Mouse (Mus musculus) hindbrain, postnatal 0 days (tissue): ENCODE measurements around the gene Adcy9. TPM values are rescaled to one million over a fixed set of nuclear protein-coding genes. Genes with fewer than 3 reads are reported as not detected.

Source experiments
- ATAC-seq: fragments of 200-750 bp; cut with Nextera tagmentation; 2 replicates; pipeline ENCODE4 v1.8.0; 2017; ENCODE audit warnings: mild to moderate bottlenecking, moderate TSS enrichment, moderate library complexity
- DNase-seq: peaks from one replicate; pipeline ENCODE4 v3.0.0-alpha.2; 2015; ENCODE audit warnings: low spot score
- H3K27ac ChIP-seq: fragments of 300-500 bp; sonication (generic); 2 replicates; pipeline ENCODE4 v1.5.1; 2014; ENCODE audit warnings: mild to moderate bottlenecking
- H3K27me3 ChIP-seq: fragments of 300-500 bp; sonication (generic); 2 replicates; pipeline ENCODE4 v1.6.1; 2014; ENCODE audit warnings: low read length, mixed read lengths; ENCODE audit not compliant: insufficient read depth
- H3K36me3 ChIP-seq: fragments of 300-500 bp; sonication (generic); 2 replicates; pipeline ENCODE4 v1.6.1; 2014; ENCODE audit warnings: low read length, mixed read lengths; ENCODE audit not compliant: insufficient read depth
- H3K4me1 ChIP-seq: fragments of 300-500 bp; sonication (generic); 2 replicates; pipeline ENCODE4 v1.6.1; 2014; ENCODE audit warnings: antibody characterized with exemption, low read length, mixed read lengths; ENCODE audit not compliant: insufficient read depth
- H3K4me2 ChIP-seq: fragments of 300-500 bp; sonication (generic); 2 replicates; pipeline ENCODE4 v1.6.1; 2014; ENCODE audit warnings: low read depth, mild to moderate bottlenecking, low read length, moderate library complexity, mixed read lengths
- H3K4me3 ChIP-seq: fragments of 300-500 bp; sonication (generic); 2 replicates; pipeline ENCODE4 v1.5.1; 2014; ENCODE audit warnings: low read length
- H3K9ac ChIP-seq: fragments of 300-500 bp; sonication (generic); replicated peaks from 2 replicates; pipeline ENCODE4 v1.6.1; 2014; ENCODE audit warnings: mild to moderate bottlenecking, low read length, moderate library complexity, mixed read lengths
- H3K9me3 ChIP-seq: fragments of 300-500 bp; sonication (generic); 2 replicates; pipeline ENCODE4 v1.6.1; 2016; ENCODE audit warnings: low read length, mixed read lengths
- CTCF ChIP-seq: IDR thresholded peaks from 2 replicates; pipeline ENCODE4 v1.5.1; 2016; ENCODE audit warnings: antibody characterized with exemption, control low read depth, low read depth
- WGBS: fragments of 180-500 bp; shearing (Covaris S2); extraction: QIAGEN DNeasy Blood & Tissue Kit; methylation state at CpG from one replicate; pipeline ENCODE4 v1.1.7; 2014; 5-methylcytosine and 5-hydroxymethylcytosine counted together
- polyA plus RNA-seq: library from polyadenylated mRNA; unstranded; fragments of >200 nt; fragmentation: Nextera tagmentation; extraction: Ambion mirVana; gene quantifications from 2 replicates; pipeline ENCODE4 v1.2.1, GENCODE M21; 2015
- total RNA-seq: library from RNA; depleted of rRNA; stranded (reverse); fragments of >200 nt; gene quantifications from 2 replicates; pipeline ENCODE4 v1.2.3, GENCODE M21; 2014

Gene Adcy9
- total and polyA plus RNA-seq, 2 experiments from 2014 or later, result 4.3 to 31.6 TPM

DNA sequence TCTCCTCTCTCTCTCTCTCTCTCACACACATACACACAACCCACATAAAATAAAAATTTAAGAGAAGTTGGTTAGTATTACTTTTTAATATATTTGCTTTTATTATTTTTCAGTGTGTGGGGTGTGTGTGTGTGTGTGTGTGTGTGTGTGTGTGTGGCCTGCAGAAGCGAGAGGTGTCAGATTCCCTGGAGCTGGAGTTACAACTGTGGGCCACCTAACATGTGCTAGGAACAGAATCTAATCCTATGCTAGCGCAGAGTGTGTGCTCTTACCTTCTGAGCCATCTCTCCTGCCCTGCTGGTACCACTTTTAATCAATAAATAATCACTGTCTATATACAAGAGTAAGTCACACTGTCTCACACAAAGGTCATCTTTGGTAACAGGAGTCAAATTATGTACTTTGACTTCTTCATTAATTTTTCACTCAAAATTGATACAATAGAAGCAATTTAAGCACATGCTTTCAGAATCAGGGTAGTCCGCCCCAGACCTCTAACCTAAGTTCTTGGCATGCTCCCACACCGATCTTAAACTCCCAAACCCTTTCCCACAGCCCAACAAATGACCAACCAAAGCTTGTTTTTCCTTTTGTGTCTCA is 25.2 kb downstream of the Adcy9 start:
- no peak for DNase-seq
- no peaks in the 10 kb centered on the region for H3K4me1 ChIP-seq
- no peaks in the 10 kb centered on the region for H3K27me3 ChIP-seq
- no peak overlapping the region for H3K9ac ChIP-seq
- no peaks in the 10 kb centered on the region for H3K36me3 ChIP-seq
- H3K4me3 ChIP-seq, result no peak overlapping the region
- ATAC-seq, result no peak
- H3K9me3 ChIP-seq, result no peaks in the 10 kb centered on the region
- H3K4me2 ChIP-seq, result no peak overlapping the region
- TF ChIP-seq CTCF, result no peak
- H3K27ac ChIP-seq, result no peak overlapping the region
- WGBS, result 83% methylated on average over 4 of the region's 4 CpGs

DNA sequence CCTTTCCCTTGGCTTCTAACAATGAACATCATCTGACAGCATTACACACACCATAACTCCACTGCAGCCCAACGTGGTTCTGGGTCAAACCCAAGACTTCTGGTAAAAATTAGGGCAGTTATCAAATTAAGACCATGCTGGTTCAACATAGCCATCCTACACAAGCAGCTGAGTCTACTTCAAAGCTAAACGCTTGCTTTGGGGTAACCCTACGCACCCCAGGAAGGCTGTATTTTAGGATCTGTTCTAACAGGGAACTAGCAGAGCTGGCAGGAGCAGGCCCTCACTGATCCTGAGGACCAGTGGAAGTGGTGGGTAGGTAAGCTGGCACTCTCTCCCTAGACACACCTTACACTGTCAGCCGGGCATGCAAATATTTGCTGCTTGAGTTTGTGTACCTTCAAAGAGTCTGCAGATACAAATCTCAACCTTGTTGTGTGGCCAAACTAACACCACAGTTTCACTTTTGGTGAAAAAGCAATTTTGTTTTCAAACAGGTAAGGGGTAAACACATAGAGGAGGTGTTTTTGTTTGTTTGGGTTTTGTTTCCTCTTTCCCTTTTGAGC is 36.7 kb downstream of the Adcy9 start:
- ATAC-seq (no peak), DNase-seq (no peak)
- Histone ChIP-seq H3K4me1 (peaks cover 3% of the 10 kb centered on the region; the same call in 1 of the 2 replicates), H3K27me3 (no peaks in the 10 kb centered on the region), H3K4me3 (no peak overlapping the region), H3K9me3 (no peaks in the 10 kb centered on the region), H3K9ac (no peak overlapping the region), H3K36me3 (no peaks in the 10 kb centered on the region), H3K27ac (no peak overlapping the region), H3K4me2 (no peak overlapping the region)
- WGBS, result 74% methylated on average over 4 of the region's 4 CpGs
- no peak for TF ChIP-seq CTCF

DNA sequence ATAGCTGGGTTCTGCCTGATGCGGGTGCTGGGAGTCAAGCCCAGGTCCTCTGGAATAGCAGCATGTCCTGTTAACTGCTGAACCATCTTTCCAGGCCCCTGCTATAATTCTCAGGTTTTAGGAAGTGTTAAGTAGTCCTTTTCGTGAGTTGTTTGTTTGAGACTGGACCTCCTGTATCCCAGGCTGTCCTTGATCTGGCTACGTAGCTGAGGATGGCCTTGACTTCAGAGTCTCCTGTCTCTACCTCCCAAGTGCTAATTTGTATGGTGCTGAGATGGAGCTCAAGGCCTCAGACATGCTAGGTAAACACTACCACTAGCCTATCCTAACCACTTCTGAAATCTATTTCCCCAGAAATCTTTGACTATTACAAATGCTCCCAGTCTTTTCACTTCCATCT is 37.9 kb downstream of the Adcy9 start:
- Histone ChIP-seq H3K27ac (no peak overlapping the region), H3K9me3 (no peaks in the 10 kb centered on the region), H3K9ac (no peak overlapping the region), H3K27me3 (no peaks in the 10 kb centered on the region), H3K4me3 (no peak overlapping the region), H3K4me1 (peaks cover 3% of the 10 kb centered on the region; the same call in 1 of the 2 replicates), H3K36me3 (no peaks in the 10 kb centered on the region), H3K4me2 (no peak overlapping the region)
- WGBS, result 91% methylated on average over 3 of the region's 3 CpGs
- DNase-seq, result no peak
- no peak for ATAC-seq
- no peak for TF ChIP-seq CTCF

DNA sequence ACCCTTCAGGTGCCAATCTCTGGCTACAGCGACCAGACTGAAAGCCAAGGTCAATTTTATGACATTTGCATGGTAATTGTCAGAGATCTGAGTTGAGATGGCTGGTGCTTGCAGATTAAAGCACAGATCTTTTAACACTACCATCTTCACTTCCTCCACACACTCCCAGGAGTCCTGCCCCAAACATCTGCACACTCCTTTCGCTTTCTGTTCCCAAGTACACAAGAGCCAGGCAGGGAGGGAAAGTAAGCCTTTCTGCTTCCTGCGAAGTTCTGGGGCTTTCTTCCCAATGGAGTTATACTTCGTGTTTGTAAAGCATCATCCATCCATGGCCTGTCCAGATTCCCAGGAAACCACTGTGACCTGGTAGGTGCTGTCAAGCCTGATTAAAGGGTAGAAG is 38.8 kb downstream of the Adcy9 start:
- no peak for ATAC-seq
- WGBS, result 75% methylated on average over 4 of the region's 4 CpGs
- H3K4me3 ChIP-seq, result no peak overlapping the region
- H3K4me1 ChIP-seq, result peaks cover 3% of the 10 kb centered on the region; the same call in 1 of the 2 replicates
- no peak for DNase-seq
- H3K36me3 ChIP-seq, result no peaks in the 10 kb centered on the region
- H3K9ac ChIP-seq, result no peak overlapping the region
- H3K27me3 ChIP-seq, result no peaks in the 10 kb centered on the region
- H3K27ac ChIP-seq, result no peak overlapping the region
- no peak for TF ChIP-seq CTCF
- H3K4me2 ChIP-seq, result no peak overlapping the region
- H3K9me3 ChIP-seq, result no peaks in the 10 kb centered on the region

DNA sequence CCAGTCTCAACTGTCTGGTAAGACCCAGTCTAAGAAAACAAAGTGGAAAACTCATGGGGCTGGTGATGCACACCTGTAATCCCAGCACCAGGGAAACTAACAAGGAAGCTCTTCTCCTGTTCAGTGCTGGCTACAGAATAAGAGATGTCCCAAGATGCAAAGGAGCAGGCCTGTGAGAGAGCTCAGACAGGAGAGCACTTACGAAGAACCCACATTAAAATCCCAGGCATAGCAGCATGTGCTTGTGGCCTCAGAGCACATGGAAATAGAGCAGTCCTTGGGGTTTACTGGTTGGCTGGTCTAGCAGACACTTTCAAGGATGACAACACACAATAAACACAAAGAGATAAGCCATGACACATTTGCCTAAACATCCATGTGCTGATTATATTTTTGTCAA is 41.5 kb downstream of the Adcy9 start:
- Histone ChIP-seq H3K27ac (no peak overlapping the region), H3K36me3 (no peaks in the 10 kb centered on the region), H3K27me3 (no peaks in the 10 kb centered on the region), H3K4me2 (no peak overlapping the region), H3K4me3 (no peak overlapping the region), H3K9me3 (no peaks in the 10 kb centered on the region), H3K4me1 (peaks cover 3% of the 10 kb centered on the region; the same call in 1 of the 2 replicates), H3K9ac (no peak overlapping the region)
- ATAC-seq (no peak), DNase-seq (no peak)
- no peak for TF ChIP-seq CTCF
- 84% methylated on average over 1 of the region's 1 CpGs for WGBS

- Histone ChIP-seq H3K4me2 (no peak overlapping the region), H3K27ac (no peak overlapping the region), H3K4me3 (no peak overlapping the region), H3K36me3 (no peaks in the 10 kb centered on the region), H3K27me3 (no peaks in the 10 kb centered on the region), H3K9ac (no peak overlapping the region), H3K4me1 (no peaks in the 10 kb centered on the region), H3K9me3 (no peaks in the 10 kb centered on the region)
- TF ChIP-seq CTCF, result no peak
- DNase-seq, result no peak
- ATAC-seq, result no peak
- 66% methylated on average over 5 of the region's 5 CpGs for WGBS
Measured at GRCm38 (mm10) chr16:4377556-4377955, 42.7 kb downstream of the Adcy9 start.

DNA sequence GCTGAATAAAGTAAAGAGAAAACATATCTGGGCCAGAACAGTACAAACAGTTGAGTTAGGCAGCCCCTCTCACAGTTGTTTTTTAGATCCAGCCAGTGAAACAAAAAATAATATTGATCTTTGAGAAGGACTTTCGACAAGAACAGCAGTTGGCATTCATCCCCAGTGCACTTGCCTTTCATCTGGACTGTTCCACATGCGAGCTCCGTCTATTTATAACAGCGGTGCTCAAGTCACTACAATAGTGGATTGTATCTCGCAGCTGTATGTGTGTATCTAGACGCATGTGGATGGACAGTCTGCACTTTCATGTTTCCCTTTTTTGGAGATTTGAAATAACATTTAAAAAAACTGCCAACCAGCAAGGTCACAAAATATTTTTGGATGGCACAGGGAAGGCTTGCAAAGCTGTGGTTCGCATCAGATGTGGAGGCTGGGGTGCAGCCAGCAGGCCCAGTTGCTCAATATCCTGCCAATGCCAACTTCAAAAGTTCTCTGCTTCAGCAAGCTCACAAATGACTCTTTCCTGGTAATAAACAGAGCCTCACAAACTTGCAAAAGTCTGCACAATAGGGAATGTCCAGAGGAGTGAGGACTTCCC is 45.4 kb downstream of the Adcy9 start:
- 64% methylated on average over 7 of the region's 7 CpGs for WGBS
- Histone ChIP-seq H3K4me2 (no peak overlapping the region), H3K4me3 (no peak overlapping the region), H3K9me3 (no peaks in the 10 kb centered on the region), H3K4me1 (0 out of 2 replicates have a peak, but pooled peaks cover 10% of the 10 kb centered on the region), H3K36me3 (no peaks in the 10 kb centered on the region), H3K9ac (no peak overlapping the region), H3K27ac (no peak overlapping the region), H3K27me3 (no peaks in the 10 kb centered on the region)
- ATAC-seq (no peak), DNase-seq (no peak)
- no peak for TF ChIP-seq CTCF
